Mouse (Mus musculus) layer of hippocampus, adult 8-10 months (tissue): ENCODE measurements around the gene Spata32. TPM values are rescaled to one million over a fixed set of nuclear protein-coding genes. Genes with fewer than 3 reads are reported as not detected.

Experiments used
- total RNA-seq, 4 experiments: library from RNA; stranded (reverse); gene quantifications; 2 replicates each; pipeline ENCODE4 v1.2.4; 2022

Spata32 gene
- total RNA-seq, 4 experiments from 2014 or later = 1.4 to 3.0 (median 2.1) TPM

Other genes starting within 250 kb of the Spata32 start
- 100 to 1,000 TPM; 152 to 165 (median 160) TPM for gene Nmt1, start 190.2 kb downstream of the Spata32 start, total RNA-seq
- gene Dcakd, start 190.1 kb downstream of the Spata32 start, total RNA-seq = 10 to 100 TPM; 55.2 to 71.2 (median 63.6) TPM
- 10 to 100 TPM; 11.0 to 15.3 (median 12.8) TPM for gene Plcd3, start 116.8 kb downstream of the Spata32 start, total RNA-seq
- gene Acbd4, start 116.8 kb downstream of the Spata32 start, total RNA-seq = 10 to 100 TPM; 88.4 to 98.2 (median 94.7) TPM
- gene Hexim1, start 102.2 kb downstream of the Spata32 start, total RNA-seq = 10 to 100 TPM; 39.0 to 51.3 (median 45.9) TPM
- 10 to 100 TPM in 3 of 4 experiments, 1 to 10 TPM in 1; 9.4 to 15.1 (median 11.6) TPM for gene Hexim2, start 86.0 kb downstream of the Spata32 start, total RNA-seq
- gene Fmnl1, start 47.3 kb downstream of the Spata32 start, total RNA-seq = 100 to 1,000 TPM; 121 to 133 (median 125) TPM
- 1 to 10 TPM; 1.4 to 3.1 (median 2.2) TPM for gene 1700023F06Rik, start 9.9 kb downstream of the Spata32 start, total RNA-seq
- gene Map3k14, start 49.0 kb upstream of the Spata32 start, total RNA-seq = 1 to 10 TPM; 4.6 to 5.5 (median 4.8) TPM
- 10 to 100 TPM in 3 of 4 experiments, 1 to 10 TPM in 1; 9.8 to 19.8 (median 15.6) TPM for gene Arhgap27, start 145.3 kb upstream of the Spata32 start, total RNA-seq
- 10 to 100 TPM; 17.9 to 23.4 (median 20.4) TPM for gene Plekhm1, start 194.3 kb upstream of the Spata32 start, total RNA-seq